Mouse (Mus musculus) limb, embryonic 15.5 days (tissue): ENCODE data around the gene Eif4e3. TPM values are rescaled to one million over a fixed set of nuclear protein-coding genes. Genes with fewer than 3 reads are reported as not detected.

ENCODE experiments used
- ATAC-seq: fragments of 200-750 bp; cut with Nextera tagmentation; 2 replicates; pipeline ENCODE4 v1.8.0; 2017; ENCODE audit warnings: low read depth, moderate TSS enrichment; ENCODE audit not compliant: insufficient number of reproducible peaks, low FRiP score, low TSS enrichment
- H3K27ac ChIP-seq: fragments of 300-500 bp; sonication (generic); 2 replicates; pipeline ENCODE4 v1.5.1; 2015; ENCODE audit warnings: moderate library complexity, mild to moderate bottlenecking, inconsistent platforms
- H3K27me3 ChIP-seq: fragments of 300-500 bp; sonication (generic); 2 replicates; pipeline ENCODE4 v1.6.1; 2015; ENCODE audit warnings: inconsistent platforms
- H3K36me3 ChIP-seq: fragments of 300-500 bp; sonication (generic); 2 replicates; pipeline ENCODE4 v1.6.1; 2015; ENCODE audit warnings: inconsistent platforms
- H3K4me1 ChIP-seq: fragments of 300-500 bp; sonication (generic); 2 replicates; pipeline ENCODE4 v1.6.1; 2015; ENCODE audit warnings: inconsistent platforms
- H3K4me2 ChIP-seq: fragments of 300-500 bp; sonication (generic); 2 replicates; pipeline ENCODE4 v1.6.1; 2015; ENCODE audit warnings: mild to moderate bottlenecking, inconsistent platforms
- H3K4me3 ChIP-seq: fragments of 300-500 bp; sonication (generic); 2 replicates; pipeline ENCODE4 v1.5.1; 2015; ENCODE audit warnings: mild to moderate bottlenecking, inconsistent platforms
- H3K9ac ChIP-seq: fragments of 300-500 bp; sonication (generic); 2 replicates; pipeline ENCODE4 v1.6.1; 2015; ENCODE audit warnings: inconsistent platforms
- H3K9me3 ChIP-seq: fragments of 300-500 bp; sonication (generic); 2 replicates; pipeline ENCODE4 v1.6.1; 2016; ENCODE audit warnings: inconsistent platforms
- WGBS: fragments of 180-500 bp; shearing (Covaris S2); methylation state at CpG from one replicate; pipeline ENCODE4 v1.1.7; 2015; 5-methylcytosine and 5-hydroxymethylcytosine counted together
- polyA plus RNA-seq: library from polyadenylated mRNA; unstranded; fragments of >200 nt; fragmentation: Nextera tagmentation; extraction: Ambion mirVana; gene quantifications from 2 replicates; pipeline ENCODE4 v1.2.1, GENCODE M21; 2015

The Eif4e3 gene
- polyA plus RNA-seq, 1 experiment from 2014 or later: 12.2 TPM

- Histone ChIP-seq H3K9me3 (no peaks in the 10 kb centered on the region), H3K27me3 (no peaks in the 10 kb centered on the region), H3K9ac (no peak overlapping the region), H3K36me3 (no peaks in the 10 kb centered on the region), H3K27ac (no peak overlapping the region), H3K4me3 (no peak overlapping the region), H3K4me1 (peaks cover 28% of the 10 kb centered on the region), H3K4me2 (no peak overlapping the region)
- 31% methylated on average over 8 of the region's 8 CpGs for WGBS
- ATAC-seq: no peak
Measured at GRCm38 (mm10) chr6:99619964-99620363, 46.6 kb downstream of the Eif4e3 start.

DNA sequence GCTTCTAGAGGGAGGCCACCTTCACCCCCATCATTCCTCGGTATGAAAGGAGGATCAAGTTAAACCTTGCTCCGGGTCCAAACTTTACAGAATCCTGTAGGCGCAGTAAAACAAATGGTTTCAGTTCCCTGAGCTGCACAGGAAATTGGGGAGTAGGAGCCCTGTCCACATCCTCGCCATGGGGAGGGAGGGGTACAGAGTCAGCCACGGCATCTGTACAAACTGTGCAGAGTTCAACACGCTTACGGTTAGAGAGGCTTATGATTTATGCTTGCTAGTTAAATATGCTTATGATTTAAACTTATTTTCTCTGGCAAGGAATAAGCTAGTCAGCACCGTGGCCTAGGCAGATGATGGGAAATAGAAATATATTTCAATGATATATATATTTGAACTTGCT lies 47.1 kb downstream of the Eif4e3 start:
- no peak overlapping the region for H3K4me2 ChIP-seq
- no peaks in the 10 kb centered on the region for H3K9me3 ChIP-seq
- 0 out of 2 replicates have a peak overlapping the region, but pooled peaks have one; percentile 55 for H3K27ac ChIP-seq
- H3K36me3 ChIP-seq: no peaks in the 10 kb centered on the region
- 0 out of 2 replicates have a peak, but pooled peaks have one; percentile 63 for ATAC-seq
- 11% methylated on average over 8 of the region's 8 CpGs for WGBS
- H3K9ac ChIP-seq: no peak overlapping the region
- no peak overlapping the region for H3K4me3 ChIP-seq
- H3K4me1 ChIP-seq: peaks cover 31% of the 10 kb centered on the region
- no peaks in the 10 kb centered on the region for H3K27me3 ChIP-seq

GRCm38 (mm10) chr6:99617867-99618266 lies 48.7 kb downstream of the Eif4e3 start:
- H3K27me3 ChIP-seq: no peaks in the 10 kb centered on the region
- no peak overlapping the region for H3K4me3 ChIP-seq
- WGBS: 44% methylated on average over 7 of the region's 7 CpGs
- no peak for ATAC-seq
- H3K36me3 ChIP-seq: no peaks in the 10 kb centered on the region
- no peak overlapping the region for H3K27ac ChIP-seq
- peaks cover 33% of the 10 kb centered on the region for H3K4me1 ChIP-seq
- H3K4me2 ChIP-seq: no peak overlapping the region
- H3K9ac ChIP-seq: no peak overlapping the region
- H3K9me3 ChIP-seq: no peaks in the 10 kb centered on the region

- no peak overlapping the region for H3K9ac ChIP-seq
- H3K4me1 ChIP-seq: peaks cover 33% of the 10 kb centered on the region
- no peak overlapping the region for H3K4me3 ChIP-seq
- H3K27ac ChIP-seq: no peak overlapping the region
- 85% methylated on average over 1 of the region's 1 CpGs for WGBS
- H3K9me3 ChIP-seq: no peaks in the 10 kb centered on the region
- no peaks in the 10 kb centered on the region for H3K36me3 ChIP-seq
- no peaks in the 10 kb centered on the region for H3K27me3 ChIP-seq
- H3K4me2 ChIP-seq: no peak overlapping the region
- ATAC-seq: no peak
Measured at GRCm38 (mm10) chr6:99617415-99617814, 49.2 kb downstream of the Eif4e3 start.

DNA sequence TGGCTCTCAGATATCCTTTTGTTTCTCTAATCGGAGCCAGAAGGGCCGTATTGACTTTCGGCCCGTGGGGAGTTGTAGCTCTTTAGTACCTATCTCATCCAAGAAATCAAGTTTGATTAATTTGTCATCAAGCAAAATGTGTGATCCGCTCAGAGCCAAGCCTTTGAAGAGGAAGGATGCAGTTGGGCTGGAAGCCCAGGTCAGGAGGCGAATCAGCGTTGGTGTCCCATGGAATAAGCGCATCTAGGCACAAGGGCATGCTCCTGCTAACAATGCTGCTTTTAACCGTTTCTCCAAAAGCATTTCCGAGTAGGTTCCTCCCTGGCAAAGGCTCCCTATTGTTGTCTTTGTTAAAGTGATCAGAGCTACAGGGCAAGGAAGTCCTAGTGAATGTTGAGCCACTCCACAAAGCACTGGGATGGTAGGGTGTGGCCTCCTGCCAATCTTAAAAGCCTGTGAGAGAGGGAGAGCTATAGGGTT lies 51.3 kb downstream of the Eif4e3 start:
- no peaks in the 10 kb centered on the region for H3K9me3 ChIP-seq
- H3K4me2 ChIP-seq: no peak overlapping the region
- peaks cover 41% of the 10 kb centered on the region for H3K4me1 ChIP-seq
- no peaks in the 10 kb centered on the region for H3K36me3 ChIP-seq
- 45% methylated on average over 10 of the region's 10 CpGs for WGBS
- no peak overlapping the region for H3K9ac ChIP-seq
- H3K27me3 ChIP-seq: no peaks in the 10 kb centered on the region
- ATAC-seq: no peak
- no peak overlapping the region for H3K27ac ChIP-seq
- no peak overlapping the region for H3K4me3 ChIP-seq

- peaks cover 38% of the 10 kb centered on the region for H3K4me1 ChIP-seq
Measured at GRCm38 (mm10) chr6:99614566-99615271, 51.9 kb downstream of the Eif4e3 start.

DNA sequence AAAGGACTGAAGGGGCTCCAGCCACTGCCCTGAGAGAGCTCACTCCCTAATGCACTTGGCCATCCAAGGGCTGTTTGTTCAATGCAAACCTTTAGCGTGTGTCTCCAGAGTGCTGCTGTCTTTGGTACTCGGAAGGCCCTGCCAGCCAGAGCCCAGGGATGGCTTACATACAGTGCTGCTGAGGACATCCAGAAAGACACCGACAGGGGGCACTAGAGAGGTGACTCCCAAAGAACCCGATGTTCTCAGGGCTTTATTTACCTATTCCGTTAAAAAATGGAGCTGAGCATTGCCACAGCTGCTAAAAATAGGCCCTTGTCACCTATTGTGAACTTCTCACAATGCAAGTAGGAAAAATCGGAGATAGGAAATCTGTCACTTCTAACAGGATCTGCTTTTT lies 54.7 kb downstream of the Eif4e3 start:
- H3K4me1 ChIP-seq: peaks cover 28% of the 10 kb centered on the region
- no peak overlapping the region for H3K9ac ChIP-seq
- H3K4me2 ChIP-seq: no peak overlapping the region
- H3K27me3 ChIP-seq: no peaks in the 10 kb centered on the region
- no peak overlapping the region for H3K4me3 ChIP-seq
- WGBS: 67% methylated on average over 6 of the region's 6 CpGs
- ATAC-seq: no peak
- H3K36me3 ChIP-seq: no peaks in the 10 kb centered on the region
- H3K27ac ChIP-seq: no peak overlapping the region
- H3K9me3 ChIP-seq: no peaks in the 10 kb centered on the region

More at GRCm38 (mm10) chr6:99614566-99615271, 51.9 kb downstream of the Eif4e3 start:
- H3K4me3 ChIP-seq: no peak overlapping the region
- ATAC-seq: no peak
- H3K36me3 ChIP-seq: no peaks in the 10 kb centered on the region
- no peak overlapping the region for H3K27ac ChIP-seq
- H3K9me3 ChIP-seq: no peaks in the 10 kb centered on the region
- 55% methylated on average over 17 of the region's 17 CpGs for WGBS
- no peak overlapping the region for H3K9ac ChIP-seq
- H3K27me3 ChIP-seq: no peaks in the 10 kb centered on the region
- H3K4me2 ChIP-seq: no peak overlapping the region

- H3K9ac ChIP-seq: no peak overlapping the region
- no peaks in the 10 kb centered on the region for H3K9me3 ChIP-seq
- H3K4me1 ChIP-seq: peaks cover 28% of the 10 kb centered on the region
- 23% methylated on average over 14 of the region's 14 CpGs for WGBS
- H3K27me3 ChIP-seq: no peaks in the 10 kb centered on the region
- peak overlapping the region; percentile 57 for H3K27ac ChIP-seq
- ATAC-seq: no peak
- no peaks in the 10 kb centered on the region for H3K36me3 ChIP-seq
- H3K4me3 ChIP-seq: no peak overlapping the region
- peak overlapping the region; percentile 26; the same call in 1 of the 2 replicates for H3K4me2 ChIP-seq
Measured at GRCm38 (mm10) chr6:99610454-99611427, 55.8 kb downstream of the Eif4e3 start.

DNA sequence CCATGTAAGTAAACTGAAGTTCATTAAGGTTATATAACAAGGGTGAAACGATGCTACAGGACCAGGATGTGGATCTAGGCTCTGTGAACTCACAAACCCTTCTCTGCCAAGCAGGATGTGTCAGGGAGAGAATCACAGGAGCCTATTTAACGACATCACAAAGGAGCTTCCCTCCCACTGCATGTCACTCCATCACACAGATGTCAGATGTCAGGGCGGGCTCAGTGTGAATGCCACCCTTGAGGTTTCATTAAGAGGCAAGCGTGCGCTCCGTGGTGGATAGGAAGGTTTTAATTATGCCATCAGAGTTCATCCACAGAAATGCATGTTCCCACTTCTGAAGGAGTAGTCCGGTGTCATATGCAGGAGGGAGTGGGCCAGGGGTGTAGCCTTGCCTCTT lies 60.5 kb downstream of the Eif4e3 start:
- no peak for ATAC-seq
- Histone ChIP-seq H3K27ac (no peak overlapping the region), H3K4me3 (no peak overlapping the region), H3K36me3 (no peaks in the 10 kb centered on the region), H3K4me1 (peaks cover 26% of the 10 kb centered on the region), H3K9me3 (no peaks in the 10 kb centered on the region), H3K9ac (no peak overlapping the region), H3K27me3 (no peaks in the 10 kb centered on the region), H3K4me2 (no peak overlapping the region)
- 69% methylated on average over 7 of the region's 7 CpGs for WGBS

DNA sequence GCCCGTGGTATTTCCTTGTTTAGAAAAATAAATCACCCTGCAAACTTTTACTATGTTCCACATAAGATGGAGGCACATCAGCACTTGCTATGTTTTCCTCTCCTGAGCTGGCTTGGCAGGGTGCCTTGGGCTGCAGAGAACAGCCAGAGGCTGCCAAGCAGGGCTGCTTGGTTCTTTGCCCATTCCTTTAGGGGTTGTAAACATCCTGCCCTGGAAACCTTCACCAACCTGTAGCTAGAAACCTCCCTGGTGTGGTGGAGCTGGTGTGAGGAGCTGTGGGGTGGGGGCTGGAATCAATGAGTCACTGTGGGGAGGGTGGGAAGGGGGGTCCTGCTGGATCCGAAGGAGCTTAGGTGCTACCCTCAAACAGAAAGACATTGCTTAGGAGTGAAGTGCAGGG lies 61.8 kb downstream of the Eif4e3 start:
- no peak overlapping the region for H3K4me3 ChIP-seq
- no peaks in the 10 kb centered on the region for H3K36me3 ChIP-seq
- no peaks in the 10 kb centered on the region for H3K9me3 ChIP-seq
- H3K9ac ChIP-seq: no peak overlapping the region
- H3K27ac ChIP-seq: peak overlapping the region; percentile 48; the same call in 1 of the 2 replicates
- WGBS: 13% methylated on average over 2 of the region's 2 CpGs
- peak; percentile 68 for ATAC-seq
- H3K4me1 ChIP-seq: peaks cover 27% of the 10 kb centered on the region
- H3K27me3 ChIP-seq: no peaks in the 10 kb centered on the region
- H3K4me2 ChIP-seq: no peak overlapping the region

DNA sequence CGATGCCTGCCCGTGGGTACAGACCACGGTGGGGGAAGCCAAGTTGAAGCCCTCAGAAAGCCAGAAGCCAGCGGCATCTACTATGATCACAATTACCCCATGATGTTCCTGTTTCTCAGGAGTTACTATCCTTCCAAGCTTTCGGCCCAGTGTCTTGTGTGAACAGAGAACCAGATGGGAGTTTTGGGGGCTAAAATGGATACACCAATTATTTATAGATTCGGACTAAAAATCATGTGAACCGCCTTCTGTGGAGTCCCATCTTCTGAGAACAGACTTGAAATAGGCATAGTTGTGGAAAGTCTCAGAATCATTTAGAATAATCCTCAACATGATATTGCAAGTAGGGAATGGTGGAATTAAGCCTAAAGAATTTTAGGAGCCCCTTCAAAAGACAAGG lies 64.1 kb downstream of the Eif4e3 start:
- no peaks in the 10 kb centered on the region for H3K27me3 ChIP-seq
- no peak overlapping the region for H3K4me3 ChIP-seq
- no peak for ATAC-seq
- no peak overlapping the region for H3K9ac ChIP-seq
- H3K27ac ChIP-seq: no peak overlapping the region
- no peaks in the 10 kb centered on the region for H3K36me3 ChIP-seq
- peaks cover 36% of the 10 kb centered on the region for H3K4me1 ChIP-seq
- H3K4me2 ChIP-seq: no peak overlapping the region
- no peaks in the 10 kb centered on the region for H3K9me3 ChIP-seq
- WGBS: 87% methylated on average over 7 of the region's 7 CpGs

- no peak overlapping the region for H3K4me2 ChIP-seq
- no peak for ATAC-seq
- no peak overlapping the region for H3K4me3 ChIP-seq
- peaks cover 36% of the 10 kb centered on the region for H3K4me1 ChIP-seq
- no peaks in the 10 kb centered on the region for H3K9me3 ChIP-seq
- no peaks in the 10 kb centered on the region for H3K27me3 ChIP-seq
- no peaks in the 10 kb centered on the region for H3K36me3 ChIP-seq
- peak overlapping the region; percentile 75 for H3K27ac ChIP-seq
- 44% methylated on average over 8 of the region's 8 CpGs for WGBS
- no peak overlapping the region for H3K9ac ChIP-seq
Measured at GRCm38 (mm10) chr6:99600886-99601285, 65.7 kb downstream of the Eif4e3 start.
